Mouse (Mus musculus): ENCODE data around the gene Zfp280b.
"Not testable (repeated sequence)": the region's sequence is repeated elsewhere in the genome, so short reads cannot be mapped to it uniquely, and the experiment has no call there.

Zfp280b gene

GRCm38 (mm10) chr10:76032402-76033118, at the start of gene Zfp280b:
Gene Zfp280b (plus strand): TSS chr10:76032650.
- peak; percentile 97 to 98 for DNase-seq

GRCm38 (mm10) chr10:75990430-75991042, 41.9 kb upstream of the Zfp280b start:
- DNase-seq = no peak

GRCm38 (mm10) chr10:75993616-75994240, 38.7 kb upstream of the Zfp280b start:
- no peak for DNase-seq

GRCm38 (mm10) chr10:75994531-75995210, 37.8 kb upstream of the Zfp280b start:
- not testable (repeated sequence) for DNase-seq

GRCm38 (mm10) chr10:75995463-75995862, 37.0 kb upstream of the Zfp280b start:
- peak in 1 of 2 experiments; percentile 25 for DNase-seq

GRCm38 (mm10) chr10:75996315-75996714, 36.1 kb upstream of the Zfp280b start:
- no peak for DNase-seq

- DNase-seq = peak in 1 of 2 experiments; percentile 45
Observed at GRCm38 (mm10) chr10:76001160-76001559, 31.3 kb upstream of the Zfp280b start.

GRCm38 (mm10) chr10:76002101-76002521, 30.3 kb upstream of the Zfp280b start:
- DNase-seq = peak; percentile 90

- no peak for DNase-seq
Observed at GRCm38 (mm10) chr10:76002615-76003014, 29.8 kb upstream of the Zfp280b start.

- DNase-seq = no peak
Observed at GRCm38 (mm10) chr10:76003221-76003620, 29.2 kb upstream of the Zfp280b start.

GRCm38 (mm10) chr10:76006385-76006784, 26.1 kb upstream of the Zfp280b start:
- no peak for DNase-seq

GRCm38 (mm10) chr10:76009812-76010211, 22.6 kb upstream of the Zfp280b start:
- no peak for DNase-seq

GRCm38 (mm10) chr10:76012922-76013321, 19.5 kb upstream of the Zfp280b start:
- DNase-seq = no peak

GRCm38 (mm10) chr10:76016886-76017285, 15.6 kb upstream of the Zfp280b start:
- DNase-seq = no peak

- no peak for DNase-seq
Observed at GRCm38 (mm10) chr10:76021728-76022127, 10.7 kb upstream of the Zfp280b start.

GRCm38 (mm10) chr10:76023921-76024320, 8.5 kb upstream of the Zfp280b start:
- DNase-seq = no peak

- no peak for DNase-seq
Observed at GRCm38 (mm10) chr10:76025470-76026190, 6.8 kb upstream of the Zfp280b start.

GRCm38 (mm10) chr10:76027127-76028015, 5.1 kb upstream of the Zfp280b start:
- no peak for DNase-seq

GRCm38 (mm10) chr10:76028016-76028366, 4.5 kb upstream of the Zfp280b start:
- DNase-seq = no peak

- no peak for DNase-seq
Observed at GRCm38 (mm10) chr10:76028396-76028795, 4.1 kb upstream of the Zfp280b start.

GRCm38 (mm10) chr10:76029276-76029675, 3.2 kb upstream of the Zfp280b start:
- DNase-seq = no peak

GRCm38 (mm10) chr10:76030496-76030895, 2.0 kb upstream of the Zfp280b start:
- DNase-seq = no peak

Data from cerebellum, postnatal 14 days (tissue).